Mouse (Mus musculus) cerebellum, adult 11 months (tissue): Measurements from ENCODE around the gene Rad23b.
"Not testable (repeated sequence)": the region's sequence is repeated elsewhere in the genome, so short reads cannot be mapped to it uniquely, and the experiment has no call there.

Experiments used
- DNase-seq: peaks from one replicate; pipeline ENCODE4 v3.0.0; 2022

Rad23b gene

GRCm38 (mm10) chr4:55356726-55357125, 6.9 kb downstream of the Rad23b start:
- DNase-seq = no peak

- no peak for DNase-seq
These were observed 14.0 kb downstream of the Rad23b start for GRCm38 (mm10) chr4:55363866-55364265.

- DNase-seq = no peak
These were observed 14.5 kb downstream of the Rad23b start for GRCm38 (mm10) chr4:55364374-55364773.

DNA sequence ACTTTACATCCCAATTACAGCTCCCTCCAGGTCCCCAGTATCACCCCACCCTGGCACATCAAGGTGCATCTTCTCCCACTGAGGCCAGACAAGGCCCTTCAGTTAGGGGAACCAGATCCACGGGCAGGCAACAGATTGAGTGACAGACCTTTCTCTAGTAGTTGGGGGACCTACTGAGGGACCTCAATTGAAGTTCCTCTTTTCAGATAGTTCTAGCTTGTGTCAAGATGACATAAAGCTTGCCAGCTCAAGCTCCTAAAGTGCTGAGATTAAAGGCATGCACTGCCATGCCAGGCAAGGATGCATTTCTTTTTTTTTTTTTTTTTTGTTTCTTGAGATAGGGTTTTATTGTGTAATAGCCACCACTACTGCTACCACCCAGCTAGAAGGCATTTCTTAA, 16.2 kb downstream of the Rad23b start:
- DNase-seq = no peak

- DNase-seq = no peak
These were observed 20.3 kb downstream of the Rad23b start for GRCm38 (mm10) chr4:55370127-55370526.

- DNase-seq = no peak
These were observed 21.5 kb downstream of the Rad23b start for GRCm38 (mm10) chr4:55371355-55371754.

GRCm38 (mm10) chr4:55382350-55382749, 32.5 kb downstream of the Rad23b start:
- DNase-seq = no peak

- DNase-seq = no peak
These were observed 36.9 kb downstream of the Rad23b start for GRCm38 (mm10) chr4:55386768-55387167.

GRCm38 (mm10) chr4:55391480-55391879, 41.6 kb downstream of the Rad23b start:
- DNase-seq = no peak

DNA sequence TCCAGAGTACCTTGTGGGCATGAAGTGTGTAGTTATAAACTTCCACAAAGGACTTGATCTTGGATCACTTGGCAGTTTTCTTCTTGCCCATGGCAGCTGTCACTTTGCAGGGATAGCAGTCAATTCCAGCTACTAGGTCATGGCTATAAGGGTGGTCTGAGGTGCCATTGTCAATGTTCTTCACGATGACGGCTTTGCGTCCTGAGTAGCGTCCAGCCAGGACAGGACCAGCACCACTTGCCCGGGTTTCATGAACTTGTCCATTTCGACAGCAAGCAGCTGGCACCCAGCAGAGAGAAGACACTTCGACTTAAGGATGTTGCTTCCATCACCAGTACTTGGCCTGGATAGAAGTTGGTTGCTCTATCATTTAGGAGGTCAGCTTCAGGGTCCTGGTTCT, 42.6 kb downstream of the Rad23b start:
- DNase-seq = no peak

- no peak for DNase-seq
These were observed 48.3 kb downstream of the Rad23b start for GRCm38 (mm10) chr4:55397911-55398762.

DNA sequence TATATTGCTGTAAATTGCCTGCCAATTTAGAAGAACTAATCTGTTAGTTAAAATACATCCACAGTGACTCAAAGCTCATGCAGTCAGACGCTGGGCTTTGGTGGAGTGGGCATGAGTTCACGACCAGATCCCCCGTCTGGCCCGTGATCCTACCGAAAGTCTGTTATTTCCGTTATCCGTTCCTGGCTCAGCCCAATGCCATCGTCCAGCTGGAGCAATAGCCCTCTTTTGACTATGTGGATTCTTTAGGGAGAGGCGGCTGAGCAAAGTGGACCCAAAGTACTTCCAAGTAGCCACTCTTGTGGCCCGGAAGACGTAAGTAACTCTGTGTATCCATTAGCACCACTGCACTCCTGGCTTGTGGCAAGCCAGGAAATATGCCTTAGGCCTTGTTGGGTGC, 49.1 kb downstream of the Rad23b start:
- no peak for DNase-seq

GRCm38 (mm10) chr4:55405329-55405728, 55.5 kb downstream of the Rad23b start:
- no peak for DNase-seq

GRCm38 (mm10) chr4:55406558-55406957, 56.7 kb downstream of the Rad23b start:
- no peak for DNase-seq

GRCm38 (mm10) chr4:55408081-55408480, 58.2 kb downstream of the Rad23b start:
- DNase-seq = no peak

GRCm38 (mm10) chr4:55409025-55409424, 59.2 kb downstream of the Rad23b start:
- no peak for DNase-seq

GRCm38 (mm10) chr4:55409578-55410224, 59.9 kb downstream of the Rad23b start:
- DNase-seq = not testable (repeated sequence)

- no peak for DNase-seq
These were observed 66.0 kb downstream of the Rad23b start for GRCm38 (mm10) chr4:55415864-55416263.

GRCm38 (mm10) chr4:55426250-55426649, 76.4 kb downstream of the Rad23b start:
- no peak for DNase-seq
